Mouse (Mus musculus): ENCODE results near the gene Apbb1ip. TPM values are rescaled to one million over a fixed set of nuclear protein-coding genes. Genes with fewer than 3 reads are reported as not detected.

Apbb1ip gene
- total RNA-seq (2014; fragmentation: Nextera tagmentation) (110 and 134 TPM in 2 replicates), total RNA-seq (2017) (18.7 and 22.9 TPM in 2 replicates)

DNA sequence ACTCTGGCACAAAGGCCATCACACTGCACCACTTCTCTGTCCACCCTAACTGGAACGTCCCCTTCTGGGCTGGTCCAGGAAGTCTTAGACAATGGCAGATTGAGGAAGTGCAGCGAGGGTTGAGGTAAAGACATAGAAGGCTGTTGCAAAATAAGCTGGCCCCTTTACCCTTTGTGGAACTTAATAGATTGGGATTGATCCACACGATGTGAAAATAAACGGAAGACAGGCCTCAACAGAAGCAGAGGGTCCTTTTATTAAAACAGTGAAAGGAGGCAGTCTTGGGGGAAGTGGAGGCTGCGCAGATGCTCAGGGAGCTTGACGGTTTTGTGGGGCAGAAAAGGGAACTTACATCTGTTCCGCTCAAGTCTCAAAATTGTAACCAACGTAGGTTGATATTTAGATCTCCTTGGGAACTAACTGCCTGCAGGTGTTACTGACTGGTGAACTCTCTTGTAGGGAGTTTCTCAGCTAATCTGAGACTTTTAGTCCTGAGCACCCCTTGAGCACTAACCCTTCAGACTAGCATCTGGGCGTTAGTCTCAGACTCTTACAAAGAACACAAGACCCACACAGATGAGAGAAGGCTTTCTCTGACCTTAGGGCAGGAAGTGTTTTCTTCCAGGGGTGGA lies at the start of gene Apbb1ip:
Gene Apbb1ip (plus strand): TSS at position 546 of the 632 bp plus-strand sequence.
- ATAC-seq (replicated peaks; ENCODE audit: poor library complexity, severe bottlenecking), result peak; percentile 76

DNA sequence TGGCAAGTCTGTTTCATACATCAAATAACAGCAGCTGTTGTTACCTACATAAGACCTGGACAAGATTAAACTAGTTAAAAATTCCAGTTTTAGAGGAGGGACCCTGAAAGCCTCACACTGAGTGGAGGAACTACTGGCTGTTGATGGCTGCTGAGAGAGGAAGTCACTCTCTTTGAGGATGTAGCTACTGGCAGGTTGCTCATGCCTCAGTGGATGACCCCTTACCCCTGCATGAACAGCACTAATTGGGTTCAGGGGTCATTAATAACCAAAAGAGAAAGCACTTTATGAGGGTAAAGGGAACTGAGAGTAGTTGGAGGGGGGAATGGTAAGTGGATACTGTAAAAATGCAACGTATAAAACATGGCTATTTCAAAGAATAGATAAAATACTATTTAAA lies 46.8 kb upstream of the Apbb1ip start:
- peak; percentile 90 for ATAC-seq (replicated peaks; ENCODE audit: poor library complexity, severe bottlenecking)

DNA sequence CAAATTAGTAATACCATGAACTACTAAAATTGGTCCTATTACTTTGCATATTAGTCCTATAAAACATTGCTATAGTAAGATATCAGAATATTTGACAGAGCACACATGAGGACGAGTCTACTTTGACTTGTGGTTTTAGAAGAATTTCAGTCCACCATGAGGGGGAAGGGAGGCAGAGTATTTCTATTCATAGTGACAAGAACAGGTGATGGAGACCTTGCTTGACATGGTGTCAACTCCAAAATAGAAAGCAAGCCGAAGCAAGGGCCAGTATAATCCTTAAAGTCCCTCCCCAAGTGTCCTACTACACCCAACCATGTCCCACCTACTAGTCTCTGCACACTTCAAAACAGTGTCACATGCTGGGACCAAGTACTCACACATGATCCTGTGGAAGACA lies 37.8 kb upstream of the Apbb1ip start:
- ATAC-seq (replicated peaks; ENCODE audit: poor library complexity, severe bottlenecking), result no peak

DNA sequence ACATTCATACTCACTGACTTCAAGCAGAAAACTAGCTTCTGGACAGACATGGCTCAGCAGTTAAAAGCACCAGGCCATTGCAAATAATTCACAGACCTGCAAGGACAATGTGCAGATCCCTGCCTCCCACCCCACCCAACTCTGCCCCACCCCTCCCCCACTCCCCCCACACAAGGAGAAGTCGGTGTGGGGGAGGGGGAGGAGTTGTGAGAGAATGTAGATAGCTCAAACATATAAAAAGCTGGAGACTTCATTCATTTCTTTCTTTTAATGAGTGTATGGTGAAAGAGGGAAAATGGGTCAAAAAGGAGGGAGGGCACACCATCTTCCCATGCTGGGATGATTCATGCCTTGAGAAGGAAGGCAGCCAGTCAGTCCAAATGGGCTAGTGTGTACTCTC lies 34.5 kb upstream of the Apbb1ip start:
- no peak for ATAC-seq (replicated peaks; ENCODE audit: poor library complexity, severe bottlenecking)

DNA sequence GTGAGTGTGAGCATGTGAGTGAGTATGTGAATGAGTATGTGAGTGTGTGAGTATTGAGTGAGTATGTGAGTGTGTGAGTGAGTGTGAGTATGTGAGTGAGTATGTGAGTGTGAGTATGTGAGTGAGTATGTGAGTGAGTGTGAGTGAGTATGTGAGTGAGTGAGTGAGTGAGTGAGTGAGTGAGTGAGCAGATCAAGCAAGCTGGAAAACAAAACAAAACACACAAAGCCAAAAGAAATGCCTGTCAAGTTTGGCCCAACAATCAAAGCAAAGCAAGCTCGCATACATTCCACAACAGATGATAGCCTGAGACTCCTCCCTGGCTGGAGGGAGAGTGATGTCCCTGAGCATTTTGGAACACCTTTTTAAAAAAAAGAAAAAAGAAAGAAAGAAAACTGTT lies 33.5 kb upstream of the Apbb1ip start:
- no peak for ATAC-seq (replicated peaks; ENCODE audit: poor library complexity, severe bottlenecking)

DNA sequence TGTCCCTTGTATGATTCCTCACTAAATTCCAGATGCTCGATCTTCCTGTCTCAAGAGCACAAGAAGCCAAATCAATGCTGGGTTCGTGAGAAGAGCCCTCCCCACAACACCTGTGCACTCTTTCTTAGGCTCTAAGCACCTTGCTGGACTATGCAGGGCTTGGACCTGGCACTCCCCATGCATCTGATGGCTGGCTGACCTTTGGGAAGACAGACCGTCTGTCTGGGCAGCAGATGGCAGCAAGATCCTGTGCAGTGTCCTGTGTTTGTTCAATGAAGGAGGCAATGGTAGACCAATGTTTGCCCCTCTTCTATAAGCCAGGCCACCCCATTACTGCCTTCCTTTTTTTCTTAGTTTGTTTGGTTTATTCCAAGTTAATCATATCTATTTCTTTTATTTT lies 32.7 kb upstream of the Apbb1ip start:
- ATAC-seq (replicated peaks; ENCODE audit: poor library complexity, severe bottlenecking), result peak; percentile 21; the same call in 1 of the 2 replicates

DNA sequence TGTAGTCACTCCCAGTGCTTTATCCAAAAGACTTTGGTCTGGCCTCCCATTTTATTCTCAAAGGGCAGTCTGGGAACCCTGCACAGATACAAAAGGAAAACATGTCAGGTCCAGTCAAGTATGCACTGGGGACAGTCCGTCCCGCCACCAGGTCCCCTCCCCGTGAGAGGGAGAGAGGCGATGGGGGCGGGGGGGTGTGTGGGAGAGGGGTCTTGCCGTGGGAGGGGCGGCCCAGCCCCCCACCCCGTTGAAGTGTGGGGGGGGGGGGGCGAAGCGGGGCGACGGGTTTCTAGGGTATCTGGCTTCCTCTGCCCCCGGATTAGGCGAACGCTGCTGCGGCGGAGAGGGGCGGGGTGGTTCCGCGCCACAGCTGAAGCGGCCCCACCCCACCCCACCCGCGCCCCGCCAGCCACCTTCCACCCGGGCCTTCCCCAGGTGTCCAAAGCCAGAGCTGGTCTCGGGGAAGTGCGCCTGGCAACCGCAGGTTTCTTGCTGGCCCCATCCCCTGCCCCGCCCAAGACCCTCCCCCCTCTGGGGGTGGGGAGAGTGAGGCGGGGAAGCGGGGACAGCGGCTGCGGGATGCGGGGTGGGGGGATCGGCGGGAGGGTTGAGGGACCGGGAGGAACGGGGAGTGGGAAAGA lies 29.7 kb upstream of the Apbb1ip start:
- peak; percentile 11; the same call in 1 of the 2 replicates for ATAC-seq (replicated peaks; ENCODE audit: poor library complexity, severe bottlenecking)

DNA sequence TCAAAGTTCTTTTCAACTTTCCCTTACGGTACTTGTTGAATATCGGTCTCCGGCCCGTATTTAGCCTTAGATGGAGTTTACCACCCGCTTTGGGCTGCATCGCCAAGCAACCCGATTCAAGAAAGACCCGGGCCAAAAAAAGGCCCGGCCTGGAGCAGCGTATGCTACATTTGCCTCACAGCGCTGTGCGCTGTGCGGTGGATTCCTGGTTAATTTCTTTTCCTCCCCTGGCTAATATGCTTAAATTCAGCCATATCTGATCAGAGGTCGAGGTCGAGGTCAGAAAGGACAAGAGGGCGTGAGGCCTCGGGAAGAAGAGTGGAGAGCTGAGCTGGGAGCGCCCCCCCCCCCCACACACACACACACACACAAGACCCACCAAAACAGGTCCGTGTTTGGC lies 29.0 kb upstream of the Apbb1ip start:
- ATAC-seq (replicated peaks; ENCODE audit: poor library complexity, severe bottlenecking), result no peak

DNA sequence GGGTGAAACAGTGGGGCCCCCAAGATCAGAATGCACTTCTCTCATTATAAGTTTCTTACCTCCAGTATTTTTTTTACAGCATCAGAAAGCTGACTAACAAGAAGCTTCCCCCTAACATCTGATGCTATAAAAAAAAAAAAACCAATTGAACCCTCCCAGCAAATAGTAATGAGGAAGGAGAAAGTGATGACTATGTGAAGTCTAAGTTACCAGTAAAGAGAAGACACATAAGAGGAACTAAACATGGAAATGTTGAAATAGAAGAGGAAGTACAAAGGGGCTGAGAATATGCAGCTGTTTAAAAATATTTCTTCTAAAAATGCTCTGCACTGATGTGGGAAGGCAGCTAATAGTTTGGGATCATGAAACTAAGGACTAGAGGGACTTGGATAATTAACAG lies 27.1 kb upstream of the Apbb1ip start:
- peak; percentile 83 for ATAC-seq (replicated peaks; ENCODE audit: poor library complexity, severe bottlenecking)

DNA sequence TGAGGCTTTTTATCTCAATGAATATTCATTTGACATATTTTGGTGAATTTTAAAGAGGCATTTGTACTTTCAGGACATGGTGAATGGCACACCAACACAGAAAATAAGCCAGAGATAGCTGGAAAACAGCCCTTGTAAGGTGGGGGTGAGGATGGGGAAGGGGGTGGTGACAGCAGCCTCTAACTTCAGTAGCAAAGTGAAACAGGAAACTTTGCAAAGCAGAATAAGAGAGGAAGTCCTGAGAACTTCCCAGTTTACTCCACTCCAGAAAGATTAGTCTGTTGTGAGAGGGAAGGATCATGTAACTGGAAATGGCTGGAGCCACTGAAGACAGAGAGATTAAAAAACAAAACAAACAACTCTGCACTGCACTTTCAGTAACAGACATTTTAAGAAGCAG lies 26.0 kb upstream of the Apbb1ip start:
- peak; percentile 57 for ATAC-seq (replicated peaks; ENCODE audit: poor library complexity, severe bottlenecking)

DNA sequence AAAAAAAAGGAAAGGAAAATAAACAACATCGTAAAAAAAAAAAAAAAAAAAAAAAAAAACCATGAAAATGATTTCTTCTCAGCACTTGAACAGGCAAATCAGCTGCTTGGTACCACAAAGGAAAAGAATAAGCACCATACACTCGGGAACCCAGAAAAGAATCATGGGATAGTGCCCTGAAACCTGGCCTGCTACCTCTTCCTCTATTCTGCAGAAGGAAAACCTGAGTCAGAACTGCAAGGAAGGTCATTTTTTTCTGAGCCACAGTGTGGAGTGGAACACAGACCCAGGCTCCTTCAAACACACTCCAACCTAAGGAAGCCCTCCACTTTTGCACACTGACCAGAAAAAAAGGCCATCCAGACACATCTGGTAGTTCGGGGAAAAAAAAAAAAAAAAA lies 24.1 kb upstream of the Apbb1ip start:
- ATAC-seq (replicated peaks; ENCODE audit: poor library complexity, severe bottlenecking), result peak; percentile 36

DNA sequence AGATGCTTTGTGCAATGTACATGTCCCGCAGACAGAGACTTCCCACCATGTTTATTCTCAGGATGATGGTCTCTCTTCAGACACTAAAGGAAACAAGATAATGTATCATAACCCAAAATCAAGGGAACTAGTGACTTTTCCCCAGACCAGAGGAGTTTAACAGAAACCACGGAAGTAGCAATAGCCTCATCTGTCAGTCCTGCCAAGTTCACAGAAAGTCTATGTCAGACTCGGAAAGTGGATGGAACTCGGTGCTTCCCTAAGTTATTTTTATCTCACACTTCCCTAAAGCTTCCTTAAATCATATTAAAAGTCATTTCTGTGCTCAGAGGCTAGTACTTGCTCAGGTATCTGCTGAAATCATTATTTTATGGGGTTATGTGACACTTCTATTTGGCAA lies 21.4 kb upstream of the Apbb1ip start:
- ATAC-seq (replicated peaks; ENCODE audit: poor library complexity, severe bottlenecking), result peak; percentile 52

DNA sequence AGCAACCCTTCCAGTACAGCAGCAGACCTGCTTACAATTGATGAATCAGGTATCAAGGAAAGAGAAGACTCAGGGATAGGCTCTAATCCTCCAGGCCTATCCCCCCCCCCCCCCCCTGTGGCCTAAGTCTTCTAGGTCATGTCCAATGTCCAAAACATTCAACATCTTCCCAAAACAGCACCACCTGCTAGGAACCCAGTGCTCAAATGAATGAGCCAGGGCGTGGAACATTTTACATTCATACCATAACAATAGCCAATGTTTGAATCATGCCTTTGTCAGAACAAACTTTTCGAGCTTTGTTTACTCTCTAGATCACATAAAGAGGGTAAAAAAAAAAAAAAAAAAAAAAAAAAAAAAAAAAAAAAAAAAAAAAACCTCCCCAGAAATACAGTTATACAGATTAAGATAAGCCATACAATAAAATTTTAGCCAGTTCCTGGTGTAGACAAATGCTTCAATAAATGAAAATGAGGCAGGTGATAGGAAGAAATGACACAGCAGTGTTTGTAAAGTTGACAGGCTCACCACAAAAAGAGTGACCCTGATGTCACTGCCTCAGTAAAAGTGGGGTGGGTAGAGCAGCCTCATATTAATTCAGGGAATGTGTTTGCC lies 20.3 kb upstream of the Apbb1ip start:
- ATAC-seq (replicated peaks; ENCODE audit: poor library complexity, severe bottlenecking), result no peak

DNA sequence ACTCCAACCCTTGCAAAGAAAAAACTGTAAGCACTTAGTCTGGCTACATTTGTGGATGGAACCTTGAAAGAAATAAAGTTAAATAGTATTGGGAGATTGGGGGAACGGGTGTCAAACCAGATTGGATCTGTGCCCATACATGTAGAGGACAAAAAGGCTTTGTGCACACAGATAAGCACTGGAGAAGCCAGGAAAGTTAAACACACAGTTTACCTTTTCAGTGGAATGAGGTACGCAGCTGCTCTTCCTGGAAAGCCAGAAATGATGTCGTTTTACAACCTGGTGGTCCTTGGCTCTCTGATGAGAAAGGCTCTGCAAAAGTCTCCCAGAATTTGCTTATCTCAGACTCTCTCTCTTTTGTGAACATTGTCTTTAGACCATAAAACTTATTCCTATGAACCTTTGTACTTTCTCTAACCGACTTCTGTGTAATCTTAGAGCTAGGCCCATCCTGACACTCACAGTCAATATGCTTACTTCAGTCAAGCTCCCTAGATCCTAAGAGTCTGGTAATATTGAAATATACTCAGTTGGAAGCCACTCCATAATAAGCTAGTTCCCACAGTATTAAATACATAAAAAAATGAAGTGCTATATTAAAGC lies 19.6 kb upstream of the Apbb1ip start:
- no peak for ATAC-seq (replicated peaks; ENCODE audit: poor library complexity, severe bottlenecking)

DNA sequence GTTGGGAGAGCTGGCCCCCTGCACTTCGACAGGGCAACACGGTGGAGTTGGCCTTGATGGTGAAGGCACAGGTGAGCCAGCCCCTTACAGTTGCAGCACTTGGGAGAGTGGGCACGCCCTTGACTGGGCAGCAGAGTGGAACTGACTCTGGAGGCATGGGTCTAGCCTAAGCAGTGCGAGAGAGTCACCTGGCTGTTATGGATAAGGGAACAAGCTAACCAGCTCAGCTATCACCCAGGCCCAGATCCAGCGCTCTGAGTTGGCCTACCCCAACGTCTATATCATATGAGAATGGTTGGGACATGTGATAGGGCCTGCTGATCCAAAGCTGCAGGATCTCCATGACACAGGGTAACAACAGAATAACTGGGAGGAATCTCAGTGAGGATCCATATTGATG lies 18.3 kb upstream of the Apbb1ip start:
- ATAC-seq (replicated peaks; ENCODE audit: poor library complexity, severe bottlenecking), result no peak

DNA sequence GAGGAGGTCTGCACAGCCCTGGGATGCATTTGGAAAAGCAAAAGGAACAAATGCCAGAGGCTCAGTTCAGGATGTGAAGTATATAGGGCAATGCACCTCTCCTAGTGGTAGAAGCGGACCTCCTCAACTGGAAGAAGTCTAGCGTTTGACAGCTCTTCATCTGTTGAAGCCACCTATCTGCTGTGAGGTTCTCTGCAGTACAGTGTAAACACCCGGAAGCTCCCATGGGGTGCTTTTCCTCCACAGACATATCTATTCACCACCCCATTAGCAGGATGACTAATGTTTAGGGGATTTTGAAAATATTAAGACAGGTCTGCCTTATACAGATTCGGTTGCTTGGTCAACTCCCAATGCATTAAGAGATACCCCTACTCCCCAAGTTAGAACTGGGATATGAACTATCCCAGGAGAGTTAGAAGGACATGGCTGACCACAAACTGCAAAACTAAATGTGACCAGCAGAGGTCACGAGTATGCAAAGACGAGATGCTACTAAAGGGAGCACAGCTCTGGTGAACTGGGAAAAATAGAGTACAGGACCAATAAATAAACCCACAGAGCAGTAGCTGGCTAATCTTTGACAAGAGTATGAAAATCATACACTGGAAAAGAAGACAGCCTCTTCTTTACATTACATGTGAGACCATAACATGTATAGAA lies 15.5 kb upstream of the Apbb1ip start:
- peak; percentile 91 for ATAC-seq (replicated peaks; ENCODE audit: poor library complexity, severe bottlenecking)

DNA sequence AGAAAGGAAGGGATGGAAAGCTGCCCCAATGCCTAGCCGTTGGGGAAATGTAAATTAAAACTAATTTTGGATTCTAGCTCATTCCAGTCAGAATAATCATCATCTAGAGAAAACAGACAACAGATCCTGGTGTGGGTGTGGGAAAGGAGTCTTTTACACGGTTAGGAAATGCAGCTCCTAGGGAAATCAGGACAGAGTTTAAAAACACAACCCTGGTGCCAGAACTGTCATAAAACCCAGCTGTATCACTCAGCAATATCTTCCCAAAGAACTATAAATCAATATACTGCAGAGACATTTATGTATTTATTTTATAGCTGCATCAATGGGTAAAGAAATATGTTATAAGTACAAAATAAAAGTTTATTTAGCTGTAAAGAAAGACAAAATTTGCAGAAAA lies 13.4 kb upstream of the Apbb1ip start:
- no peak for ATAC-seq (replicated peaks; ENCODE audit: poor library complexity, severe bottlenecking)

DNA sequence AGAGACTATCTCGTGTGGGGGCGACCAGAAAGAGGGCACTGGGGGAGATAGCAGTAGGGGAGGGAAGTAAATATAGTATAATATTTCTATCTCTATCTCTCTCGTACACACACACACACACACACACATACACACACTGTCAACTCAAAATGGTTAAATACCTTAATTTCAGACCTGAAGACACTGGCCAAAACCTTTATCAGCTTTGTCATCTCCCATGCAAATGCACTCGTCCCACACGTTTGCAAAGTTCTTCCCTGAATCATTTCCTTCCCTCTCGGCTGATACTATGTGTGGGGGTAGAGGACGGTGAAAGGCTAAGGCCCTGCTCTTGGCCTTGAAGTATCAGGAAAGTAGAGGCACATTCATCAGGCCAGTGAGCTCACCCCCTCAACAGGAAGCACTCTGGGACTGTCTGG lies 12.8 kb upstream of the Apbb1ip start:
- ATAC-seq (replicated peaks; ENCODE audit: poor library complexity, severe bottlenecking), result peak; percentile 28; the same call in 1 of the 2 replicates

DNA sequence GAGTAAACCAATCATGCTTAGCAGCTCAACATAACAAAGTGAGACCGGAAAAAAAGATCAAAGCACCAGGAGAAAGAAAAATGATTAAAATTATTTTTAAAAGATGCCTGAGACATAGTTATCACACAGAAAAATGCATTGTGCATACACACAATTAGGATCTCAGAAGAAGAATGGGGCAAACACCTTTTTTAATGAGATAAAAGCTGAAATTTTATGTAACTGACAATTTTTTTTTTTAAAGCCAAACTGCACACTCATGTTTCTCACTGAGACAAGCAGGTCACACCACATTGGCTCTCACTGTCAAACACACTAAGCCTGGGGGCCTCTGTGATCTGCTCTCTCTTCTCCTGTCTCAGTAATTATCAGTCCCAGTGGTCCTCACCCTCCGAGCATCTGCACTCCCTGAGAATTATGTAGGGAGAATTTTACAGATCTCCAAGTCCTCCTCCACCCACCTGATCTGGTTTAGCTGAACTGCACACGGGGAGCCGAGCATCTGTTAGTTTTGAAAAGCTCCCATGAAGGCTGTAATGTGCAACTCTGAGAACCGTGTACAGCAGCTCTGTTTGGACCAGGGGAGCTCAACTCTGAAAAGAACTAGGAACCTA lies 9.0 kb upstream of the Apbb1ip start:
- no peak for ATAC-seq (replicated peaks; ENCODE audit: poor library complexity, severe bottlenecking)

DNA sequence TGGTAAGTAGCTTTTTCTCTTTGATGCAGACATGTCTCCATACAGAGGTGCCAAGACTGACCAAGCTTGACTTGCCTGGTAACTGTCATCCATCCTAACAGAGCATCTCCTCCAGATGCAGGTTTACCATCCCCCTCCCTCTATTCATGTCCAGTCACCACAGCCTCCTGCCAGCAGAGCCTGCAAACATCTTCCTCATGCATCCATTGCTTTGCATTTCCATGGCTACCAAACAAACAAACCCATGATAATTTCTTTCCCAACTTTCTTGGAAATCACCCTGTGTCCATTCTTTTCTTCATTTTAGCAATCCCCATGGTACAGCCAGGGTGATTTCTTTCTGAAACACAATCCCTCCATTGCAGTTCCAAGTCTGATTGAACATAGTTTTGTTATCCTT lies 2.6 kb upstream of the Apbb1ip start:
- no peak for ATAC-seq (replicated peaks; ENCODE audit: poor library complexity, severe bottlenecking)

Data from granulocyte monocyte progenitor cell, adult 5-6 weeks (primary cell).